Mouse (Mus musculus) liver, embryonic 14.5 days (tissue): ENCODE data around the gene Gucy2d. TPM values are rescaled to one million over a fixed set of nuclear protein-coding genes. Genes with fewer than 3 reads are reported as not detected.

Experiments
- ATAC-seq: fragments of 200-750 bp; cut with Nextera tagmentation; 2 replicates; pipeline ENCODE4 v1.8.0; 2017; ENCODE audit warnings: moderate number of reproducible peaks, mild to moderate bottlenecking, moderate library complexity; ENCODE audit not compliant: insufficient read depth
- DNase-seq, 3 experiments: peaks; one replicate each; pipeline ENCODE4 v3.0.0-alpha.2; 2012 to 2013; ENCODE audit warnings: low read depth in 3 of 3, low spot score in 3 of 3
- H3K27ac ChIP-seq: fragments of 300-500 bp; sonication (generic); 2 replicates; pipeline ENCODE4 v1.5.1; 2014; ENCODE audit warnings: moderate library complexity, mild to moderate bottlenecking, control low read depth, inconsistent platforms
- H3K27me3 ChIP-seq: fragments of 300-500 bp; sonication (generic); 2 replicates; pipeline ENCODE4 v1.6.1; 2014; ENCODE audit warnings: mild to moderate bottlenecking, low read length, moderate library complexity; ENCODE audit not compliant: control insufficient read depth, insufficient read depth
- H3K36me3 ChIP-seq: fragments of 300-500 bp; sonication (generic); replicated peaks from 2 replicates; pipeline ENCODE4 v1.6.1; 2014; ENCODE audit warnings: low read depth; ENCODE audit not compliant: control insufficient read depth, insufficient read depth
- H3K4me1 ChIP-seq, 2 experiments: fragments of 200-500 bp in 1 of 2; fragments of 300-500 bp in 1 of 2; sonication (generic) in 1 of 2; replicated peaks; 2 replicates each; pipeline ENCODE4 v1.6.1; 2012 to 2014; ENCODE audit warnings: antibody characterized with exemption in 1 of 2, inconsistent platforms in 1 of 2, low read length in 1 of 2; ENCODE audit not compliant: control insufficient read depth in 2 of 2, insufficient read depth in 2 of 2
- H3K4me2 ChIP-seq: fragments of 300-500 bp; sonication (generic); 2 replicates; pipeline ENCODE4 v1.6.1; 2014; ENCODE audit warnings: low read depth, mild to moderate bottlenecking, control low read depth, moderate library complexity
- H3K4me3 ChIP-seq, 2 experiments: fragments of 200-500 bp in 1 of 2; fragments of 300-500 bp in 1 of 2; sonication (generic) in 1 of 2; 2 replicates each; pipeline ENCODE4 v1.5.1; 2012 to 2014; ENCODE audit warnings: low read depth in 2 of 2, low read length in 2 of 2, mild to moderate bottlenecking in 2 of 2, control low read depth in 1 of 2, inconsistent platforms in 1 of 2, moderate library complexity in 1 of 2; ENCODE audit not compliant: insufficient read depth in 1 of 2
- H3K9ac ChIP-seq: fragments of 300-500 bp; sonication (generic); replicated peaks from 2 replicates; pipeline ENCODE4 v1.6.1; 2014; ENCODE audit warnings: mild to moderate bottlenecking, control low read depth, moderate library complexity
- H3K9me3 ChIP-seq: fragments of 300-500 bp; sonication (generic); 2 replicates; pipeline ENCODE4 v1.6.1; 2016; ENCODE audit warnings: low read length, mixed read lengths; ENCODE audit not compliant: control insufficient read depth
- CTCF ChIP-seq: IDR thresholded peaks from 2 replicates; pipeline ENCODE4 v1.5.1; 2016; ENCODE audit warnings: antibody characterized with exemption, low read depth, control low read depth
- EP300 ChIP-seq: IDR thresholded peaks from 2 replicates; pipeline ENCODE4 v1.6.1; 2016; ENCODE audit warnings: antibody characterized with exemption, low read depth
- WGBS: fragments of 180-500 bp; shearing (Covaris S2); extraction: QIAGEN DNeasy Blood & Tissue Kit; methylation state at CpG from one replicate; pipeline ENCODE4 v1.1.7; 2014; ENCODE audit not compliant: insufficient replicate concordance; 5-methylcytosine and 5-hydroxymethylcytosine counted together
- polyA plus RNA-seq, 2 experiments: library from polyadenylated mRNA; depleted of rRNA in 1 of 2; stranded (reverse) in 1 of 2; unstranded in 1 of 2; fragments of >200 nt; fragmentation: Nextera tagmentation in 1 of 2; extraction: Ambion mirVana in 1 of 2; gene quantifications; 2 replicates each; pipeline versions ENCODE4 v1.2.1 to v1.2.3; 2012 to 2014

The Gucy2d gene
- polyA plus RNA-seq (2012; rRNA removed): not detected in 2 replicates
- polyA plus RNA-seq (2014; fragmentation: Nextera tagmentation; extraction: Ambion mirVana): not detected in 2 replicates

GRCm38 (mm10) chr7:98439956-98440466, at the start of gene Gucy2d:
Gene Gucy2d, plus strand, starts transcription at chr7:98440416.
- no peak for DNase-seq
- 38% methylated on average over 10 of the region's 10 CpGs for WGBS
- Histone ChIP-seq H3K4me3 (no peak within 1 kb of the TSS), H3K4me2 (no peak within 1 kb of the TSS), H3K27me3 (no peaks in the 10 kb centered on the region), H3K36me3 (no peaks in the 10 kb centered on the region), H3K9ac (no peak within 1 kb of the TSS), H3K9me3 (no peaks in the 10 kb centered on the region), H3K27ac (no peak within 1 kb of the TSS), H3K4me1 (no peaks in the 10 kb centered on the region)
- no peak for ATAC-seq
- TF ChIP-seq CTCF (no peak), EP300 (no peak)

DNA sequence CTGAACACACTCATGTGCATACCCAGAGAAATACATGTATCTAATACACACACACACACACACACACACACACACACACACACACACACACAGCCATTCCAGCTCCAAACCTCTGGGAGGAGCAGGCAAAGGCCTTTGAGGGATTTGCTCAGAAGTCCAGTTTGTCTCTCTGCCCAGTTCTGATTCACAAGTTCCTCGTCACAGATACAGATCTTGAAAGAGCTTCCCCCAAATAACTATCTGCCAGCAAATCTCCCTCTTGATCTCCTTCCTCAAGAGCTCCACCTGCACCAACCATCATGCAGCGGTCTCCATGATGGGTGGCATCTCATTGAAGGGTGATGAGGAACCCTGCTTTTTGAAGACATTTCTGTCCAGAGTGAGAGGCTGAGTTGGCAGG, 49.7 kb upstream of the Gucy2d start:
- H3K36me3 ChIP-seq: no peaks in the 10 kb centered on the region
- H3K4me1 ChIP-seq: no peaks in the 10 kb centered on the region
- no peak for DNase-seq
- ATAC-seq: no peak
- H3K9ac ChIP-seq: no peak overlapping the region
- no peak overlapping the region for H3K4me2 ChIP-seq
- H3K4me3 ChIP-seq: no peak overlapping the region
- H3K9me3 ChIP-seq: no peaks in the 10 kb centered on the region
- WGBS: 40% methylated on average over 2 of the region's 2 CpGs
- no peaks in the 10 kb centered on the region for H3K27me3 ChIP-seq
- H3K27ac ChIP-seq: no peak overlapping the region
- no peak for TF ChIP-seq EP300
- TF ChIP-seq CTCF: no peak

DNA sequence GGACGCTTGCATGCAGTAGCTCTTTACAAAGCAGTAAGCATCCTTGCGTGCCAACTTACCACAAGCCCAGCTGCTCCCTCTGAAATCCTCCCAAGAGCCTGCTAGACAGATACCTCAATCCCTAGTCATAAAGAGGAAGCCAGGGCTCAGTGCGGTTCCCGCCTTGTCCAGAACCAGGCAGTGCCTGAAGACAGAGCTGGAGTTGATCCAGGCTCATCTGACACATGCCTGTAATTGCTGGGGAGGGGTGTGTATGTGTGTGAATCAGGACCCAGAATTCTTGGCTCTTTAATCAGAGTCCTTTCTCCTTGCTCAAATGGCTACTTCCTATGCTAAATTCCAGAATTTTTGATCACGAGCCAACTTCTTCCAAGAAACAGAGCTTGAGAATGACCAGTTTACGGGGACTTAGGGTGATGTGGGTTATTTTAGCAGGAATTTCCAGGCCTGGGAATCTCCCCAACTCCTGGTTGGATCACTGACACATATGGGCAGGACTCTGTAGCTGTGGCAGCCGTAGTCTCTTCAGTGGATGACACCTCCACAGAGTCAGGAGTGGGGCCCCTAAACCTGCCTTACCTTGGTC, 48.8 kb upstream of the Gucy2d start:
- WGBS: 70% methylated on average over 7 of the region's 7 CpGs
- no peaks in the 10 kb centered on the region for H3K4me1 ChIP-seq
- no peaks in the 10 kb centered on the region for H3K27me3 ChIP-seq
- TF ChIP-seq CTCF: no peak
- no peak for TF ChIP-seq EP300
- no peaks in the 10 kb centered on the region for H3K36me3 ChIP-seq
- no peak overlapping the region for H3K9ac ChIP-seq
- H3K9me3 ChIP-seq: no peaks in the 10 kb centered on the region
- no peak overlapping the region for H3K4me3 ChIP-seq
- H3K27ac ChIP-seq: no peak overlapping the region
- ATAC-seq: no peak
- no peak overlapping the region for H3K4me2 ChIP-seq
- no peak for DNase-seq

- no peak for DNase-seq
- Histone ChIP-seq H3K4me3 (no peak overlapping the region), H3K9ac (no peak overlapping the region), H3K4me2 (no peak overlapping the region), H3K36me3 (no peaks in the 10 kb centered on the region), H3K4me1 (no peaks in the 10 kb centered on the region), H3K27me3 (no peaks in the 10 kb centered on the region), H3K27ac (no peak overlapping the region), H3K9me3 (no peaks in the 10 kb centered on the region)
- no peak for TF ChIP-seq CTCF
- TF ChIP-seq EP300: no peak
- no peak for ATAC-seq
- WGBS: 59% methylated on average over 8 of the region's 8 CpGs
Measured at GRCm38 (mm10) chr7:98392466-98393201, 47.6 kb upstream of the Gucy2d start.
